Mouse (Mus musculus) E14TG2a.4 (cell line): ENCODE results near the gene Kcng4.

Source experiments
- H3K27me3 ChIP-seq: 2 replicates; pipeline ENCODE4 v1.6.1; 2014; ENCODE audit warnings: low read length, control low read depth; ENCODE audit not compliant: insufficient read depth
- H3K36me3 ChIP-seq: 2 replicates; pipeline ENCODE4 v1.6.1; 2014; ENCODE audit warnings: low read length, control low read depth; ENCODE audit not compliant: insufficient read depth
- H3K4me1 ChIP-seq: replicated peaks from 2 replicates; pipeline ENCODE4 v1.6.1; 2014; ENCODE audit warnings: low read depth, low read length, control low read depth
- H3K4me3 ChIP-seq: replicated peaks from 2 replicates; pipeline ENCODE4 v1.5.1; 2014; ENCODE audit warnings: mild to moderate bottlenecking, low read length
- H3K9me3 ChIP-seq: 2 replicates; pipeline ENCODE4 v1.6.1; 2014; ENCODE audit warnings: low read length, control low read depth
- CTCF ChIP-seq: conservative IDR thresholded peaks from 2 replicates; pipeline ENCODE4 v1.5.1; 2014; ENCODE audit warnings: low read length
- NANOG ChIP-seq: IDR thresholded peaks from 2 replicates; pipeline ENCODE4 v1.6.1; 2014; ENCODE audit warnings: borderline replicate concordance, low read length, mixed read lengths
- POU5F1 ChIP-seq: IDR thresholded peaks from 2 replicates; pipeline ENCODE4 v1.6.1; 2014; ENCODE audit warnings: low read length, borderline replicate concordance

Gene Kcng4

DNA sequence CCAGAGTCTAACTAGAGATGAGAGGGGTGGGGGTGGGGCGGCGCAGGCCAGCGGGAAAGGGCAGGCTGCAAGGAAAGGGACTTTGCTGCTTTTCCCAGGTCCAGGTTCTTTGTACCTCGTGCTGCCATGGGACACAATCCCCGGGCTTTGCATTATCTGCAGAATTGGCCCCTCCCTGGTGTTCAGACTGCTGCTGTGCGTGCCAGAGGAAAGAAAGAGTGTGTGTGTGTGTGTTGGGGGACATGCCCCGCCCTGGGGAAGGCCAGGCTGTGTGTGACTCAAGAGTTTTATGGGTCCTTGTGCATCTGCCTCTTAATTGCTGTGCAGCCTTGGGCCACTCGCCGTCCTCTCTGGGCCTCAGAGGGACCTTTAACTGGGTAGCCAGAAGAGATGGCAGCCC is 33.0 kb upstream of the Kcng4 start:
- TF ChIP-seq POU5F1 = no peak
- no peak for TF ChIP-seq NANOG
- TF ChIP-seq CTCF = no peak
- H3K36me3 ChIP-seq = no peaks in the 10 kb centered on the region
- H3K9me3 ChIP-seq = no peaks in the 10 kb centered on the region
- H3K27me3 ChIP-seq = peaks cover 26% of the 10 kb centered on the region; the same call in 1 of the 2 replicates
- peaks cover 35% of the 10 kb centered on the region for H3K4me1 ChIP-seq
- no peak overlapping the region for H3K4me3 ChIP-seq

DNA sequence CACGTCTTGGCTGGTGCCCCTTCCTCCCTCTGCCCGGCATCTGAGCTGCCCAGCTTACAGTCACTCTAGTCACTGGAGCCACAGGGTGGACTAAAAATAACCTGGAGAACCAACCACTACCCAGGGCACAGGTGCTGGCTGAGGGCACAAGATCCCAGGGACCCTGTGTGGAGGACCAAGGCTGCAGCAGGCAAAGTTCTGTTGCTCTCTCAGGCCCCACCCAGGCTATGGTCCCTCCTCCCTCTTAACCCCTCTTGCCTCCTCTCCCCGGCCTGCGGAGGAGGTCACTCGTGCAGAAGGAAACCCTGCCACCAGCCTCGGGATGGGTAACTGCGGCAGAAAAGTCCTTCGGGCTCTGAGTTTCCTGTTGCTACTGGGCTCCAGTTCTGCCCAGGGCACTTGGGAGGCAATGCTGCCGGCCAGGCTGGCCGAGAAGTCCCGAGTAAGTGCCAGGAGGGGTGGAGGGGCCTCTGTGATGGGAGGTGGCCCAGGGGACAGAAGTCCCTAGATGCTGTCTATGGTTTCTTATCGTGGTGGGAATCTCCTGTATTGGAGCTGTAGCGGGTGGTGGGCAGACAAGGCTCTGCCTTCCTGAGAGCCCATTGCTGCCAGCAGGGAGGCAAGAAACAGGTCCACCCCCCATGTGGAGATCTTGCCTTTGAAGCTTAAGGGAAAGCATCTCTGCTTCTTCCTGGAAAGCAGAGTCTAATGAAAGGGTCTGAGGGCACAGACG is 30.9 kb upstream of the Kcng4 start, which contains the start of gene Wfdc1:
TSS of gene Wfdc1 (plus strand) at position 147 of the 733 bp plus-strand sequence.
- peaks cover 36% of the 10 kb centered on the region for H3K4me1 ChIP-seq
- no peaks in the 10 kb centered on the region for H3K9me3 ChIP-seq
- H3K4me3 ChIP-seq = no peak within 1 kb of the TSS
- H3K27me3 ChIP-seq = peaks cover 24% of the 10 kb centered on the region; the same call in 1 of the 2 replicates
- no peaks in the 10 kb centered on the region for H3K36me3 ChIP-seq
- TF ChIP-seq POU5F1 (no peak), NANOG (no peak), CTCF (no peak)

DNA sequence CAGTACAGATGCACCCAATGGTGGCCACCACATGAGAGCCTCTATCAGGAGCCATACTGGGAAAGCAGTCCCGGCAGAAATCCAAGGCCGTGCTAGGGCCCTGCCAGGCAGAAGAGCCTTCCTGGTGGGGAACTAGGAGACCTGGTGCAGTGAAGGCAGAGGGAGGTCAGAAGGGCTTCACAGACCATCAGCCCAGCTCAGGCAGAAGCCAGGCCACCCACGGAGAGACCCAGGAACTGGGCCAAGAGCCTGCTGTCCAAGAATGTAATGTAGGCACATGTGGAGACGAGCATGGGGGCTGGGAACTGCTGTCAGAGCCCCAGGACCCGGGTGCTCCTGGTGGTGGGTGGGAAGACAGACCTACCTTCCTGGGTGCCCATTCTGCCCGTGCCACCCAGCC is 29.8 kb upstream of the Kcng4 start:
- no peak for TF ChIP-seq NANOG
- Histone ChIP-seq H3K4me1 (peaks cover 34% of the 10 kb centered on the region), H3K36me3 (no peaks in the 10 kb centered on the region), H3K4me3 (no peak overlapping the region), H3K27me3 (peaks cover 24% of the 10 kb centered on the region; the same call in 1 of the 2 replicates), H3K9me3 (no peaks in the 10 kb centered on the region)

DNA sequence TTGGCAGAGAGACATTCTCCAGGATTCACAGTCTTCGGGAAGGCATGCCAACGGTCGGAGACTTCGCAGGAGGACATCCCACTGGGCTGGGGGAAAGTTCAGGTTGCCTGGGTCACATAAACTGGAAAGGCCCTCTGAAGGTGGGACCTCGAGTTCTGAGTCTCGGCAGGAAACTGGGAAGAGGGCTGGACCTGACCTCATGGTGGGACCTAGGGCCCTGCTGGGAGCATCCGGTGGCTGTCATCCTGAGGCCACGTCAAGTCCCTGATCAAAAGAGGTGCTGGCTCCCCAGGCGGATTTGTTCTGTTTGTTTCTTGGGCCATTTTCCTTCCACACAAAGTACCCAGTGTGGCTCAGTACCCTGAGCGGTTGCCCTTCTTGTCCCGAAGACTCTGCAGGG is 28.0 kb upstream of the Kcng4 start:
- Histone ChIP-seq H3K27me3 (peaks cover 24% of the 10 kb centered on the region; the same call in 1 of the 2 replicates), H3K4me1 (peaks cover 25% of the 10 kb centered on the region), H3K9me3 (no peaks in the 10 kb centered on the region), H3K4me3 (no peak overlapping the region), H3K36me3 (no peaks in the 10 kb centered on the region)
- TF ChIP-seq POU5F1 = no peak
- no peak for TF ChIP-seq CTCF
- TF ChIP-seq NANOG = no peak

DNA sequence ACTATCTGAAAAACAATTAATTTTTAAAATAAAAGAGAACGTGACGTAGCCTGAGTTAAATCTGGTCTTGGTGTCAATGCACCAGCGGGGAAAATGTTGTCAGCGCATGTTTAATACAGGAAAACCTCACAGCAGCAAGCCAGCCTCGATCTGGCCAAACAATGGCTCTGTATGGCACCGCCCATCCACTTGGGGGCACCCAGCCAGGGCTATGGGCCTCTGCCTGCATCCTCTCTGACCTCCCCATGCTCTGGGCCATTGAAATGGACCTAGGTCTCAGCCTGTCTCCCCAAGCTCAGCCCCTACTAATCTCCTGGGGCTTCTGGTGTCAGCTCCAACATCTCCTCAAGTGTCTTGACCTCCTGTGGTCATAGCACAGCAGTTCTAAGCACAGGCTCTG is 26.4 kb upstream of the Kcng4 start:
- H3K4me3 ChIP-seq = no peak overlapping the region
- no peaks in the 10 kb centered on the region for H3K36me3 ChIP-seq
- TF ChIP-seq POU5F1 = no peak
- TF ChIP-seq CTCF = no peak
- no peak for TF ChIP-seq NANOG
- H3K9me3 ChIP-seq = 0 out of 2 replicates have a peak, but pooled peaks cover 7% of the 10 kb centered on the region
- peaks cover 24% of the 10 kb centered on the region for H3K4me1 ChIP-seq
- H3K27me3 ChIP-seq = peaks cover 22% of the 10 kb centered on the region; the same call in 1 of the 2 replicates

DNA sequence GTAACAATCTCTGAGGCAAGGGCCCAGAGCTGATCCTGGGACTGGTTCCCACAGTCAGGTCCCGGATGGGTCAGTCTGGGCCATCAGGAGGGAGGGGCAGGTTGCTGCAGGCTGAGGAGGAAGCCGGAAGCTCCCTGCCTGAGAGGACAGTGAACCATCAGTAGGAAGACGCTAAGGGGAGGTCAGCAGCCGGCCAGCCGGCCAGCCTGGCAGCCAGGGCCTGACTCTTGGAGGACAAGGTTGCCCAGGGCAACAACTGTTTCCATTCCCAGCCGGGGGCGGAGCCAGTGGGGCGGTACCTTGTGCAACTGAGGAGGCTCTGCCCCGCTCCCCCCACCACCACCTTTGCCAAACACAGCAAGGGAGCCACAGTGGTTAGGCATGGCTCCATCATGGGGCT is 25.6 kb upstream of the Kcng4 start:
- Histone ChIP-seq H3K9me3 (0 out of 2 replicates have a peak, but pooled peaks cover 7% of the 10 kb centered on the region), H3K27me3 (peaks cover 14% of the 10 kb centered on the region; the same call in 1 of the 2 replicates), H3K4me1 (peaks cover 20% of the 10 kb centered on the region), H3K36me3 (no peaks in the 10 kb centered on the region), H3K4me3 (no peak overlapping the region)
- TF ChIP-seq NANOG = no peak

DNA sequence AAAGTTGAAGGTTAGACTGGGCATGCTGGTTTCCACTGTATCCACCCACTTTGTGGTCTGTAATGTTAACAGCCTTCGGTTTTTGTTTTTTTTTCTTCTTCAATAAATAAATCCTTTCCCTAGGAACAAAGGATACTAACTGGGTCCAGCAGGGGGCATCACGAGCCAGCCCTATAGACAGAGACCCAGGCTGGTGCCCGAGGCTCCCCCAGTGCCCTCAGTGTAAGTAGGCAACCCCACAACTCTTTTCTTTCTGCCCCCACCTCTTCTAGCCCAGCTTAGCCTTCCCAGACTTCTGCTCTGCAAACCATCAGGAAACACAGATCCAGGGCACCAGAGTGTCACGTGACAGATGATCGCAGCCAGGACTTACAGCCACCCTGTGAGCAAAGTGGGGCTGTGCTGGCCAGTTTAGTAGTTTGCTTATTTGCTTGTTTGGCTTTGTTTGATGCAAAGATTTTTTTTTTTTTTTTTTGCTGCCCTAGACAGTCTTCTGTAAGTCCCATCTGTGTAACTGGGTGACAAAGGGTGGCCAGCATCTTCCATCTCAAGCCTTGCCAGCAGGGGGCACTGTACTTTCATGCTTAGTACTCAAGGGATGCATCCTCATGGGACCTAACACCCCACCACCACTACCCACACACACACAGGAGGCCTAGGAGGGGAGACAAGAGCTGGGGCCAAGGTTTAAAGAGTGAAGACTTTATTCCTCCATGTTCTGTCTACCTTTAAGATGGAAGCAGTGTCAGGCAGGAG is 21.4 kb upstream of the Kcng4 start:
- H3K4me1 ChIP-seq = peaks cover 21% of the 10 kb centered on the region
- TF ChIP-seq CTCF (peak; percentile 41), POU5F1 (no peak), NANOG (no peak)

DNA sequence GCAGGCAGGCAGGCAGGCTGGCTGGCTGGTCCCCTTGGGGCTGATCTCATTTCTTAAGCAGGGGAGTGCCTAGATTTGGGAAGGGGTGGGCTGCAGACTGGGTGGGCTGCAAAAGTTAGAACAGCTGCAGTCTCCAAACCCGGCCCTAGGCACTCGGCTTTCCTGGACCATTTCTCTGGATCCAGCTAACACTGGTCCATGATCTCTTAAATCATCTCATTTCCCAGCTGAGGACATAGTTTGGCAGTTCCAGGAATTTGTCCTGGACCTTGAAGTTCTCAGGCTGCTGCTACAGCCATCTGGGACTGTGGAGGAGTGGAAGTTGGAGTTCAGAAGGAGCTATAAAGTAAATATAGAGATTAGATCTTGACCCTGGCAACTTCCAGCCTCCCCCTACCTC is 15.8 kb upstream of the Kcng4 start:
- peaks cover 10% of the 10 kb centered on the region; the same call in 1 of the 2 replicates for H3K27me3 ChIP-seq
- peaks cover 10% of the 10 kb centered on the region for H3K9me3 ChIP-seq
- TF ChIP-seq CTCF (no peak), POU5F1 (no peak), NANOG (no peak)
- no peak overlapping the region for H3K4me3 ChIP-seq
- no peaks in the 10 kb centered on the region for H3K36me3 ChIP-seq
- peaks cover 6% of the 10 kb centered on the region for H3K4me1 ChIP-seq

More for the DNA sequence above, 21.4 kb upstream of the Kcng4 start:
- H3K4me3 ChIP-seq = no peak overlapping the region
- H3K9me3 ChIP-seq = 0 out of 2 replicates have a peak, but pooled peaks cover 7% of the 10 kb centered on the region
- H3K27me3 ChIP-seq = peaks cover 3% of the 10 kb centered on the region; the same call in 1 of the 2 replicates
- H3K36me3 ChIP-seq = no peaks in the 10 kb centered on the region
